Mouse (Mus musculus) heart, adult 2 months (tissue): Measurements from ENCODE around the gene 1190005I06Rik. TPM values are rescaled to one million over a fixed set of nuclear protein-coding genes. Genes with fewer than 3 reads are reported as not detected.
A peak's percentile ranks its signal among the peaks of the same experiment; 100 is the strongest.

ENCODE experiments used
- DNase-seq, 2 experiments: peaks; one replicate each; pipeline ENCODE4 v3.0.0; 2021
- H3K27ac ChIP-seq: fragments of 200-600 bp; 2 replicates; pipeline ENCODE4 v1.8.1; 2022
- H3K27me3 ChIP-seq: fragments of 200-500 bp; 2 replicates; pipeline ENCODE4 v1.6.1; 2012; ENCODE audit warnings: mild to moderate bottlenecking, low read length, inconsistent platforms, mixed read lengths; ENCODE audit not compliant: control insufficient read depth, insufficient read depth
- H3K36me3 ChIP-seq: fragments of 200-500 bp; 2 replicates; pipeline ENCODE4 v1.6.1; 2012; ENCODE audit warnings: low read length, inconsistent platforms; ENCODE audit not compliant: control insufficient read depth, insufficient read depth
- H3K4me1 ChIP-seq: fragments of 200-500 bp; 2 replicates; pipeline ENCODE4 v1.6.1; 2011; ENCODE audit warnings: low read length; ENCODE audit not compliant: control insufficient read depth, insufficient read depth
- H3K4me3 ChIP-seq: fragments of 200-600 bp; 2 replicates; pipeline ENCODE4 v1.8.1; 2022
- H3K79me2 ChIP-seq: fragments of 200-500 bp; replicated peaks from 2 replicates; pipeline ENCODE4 v1.6.1; 2012; ENCODE audit warnings: mild to moderate bottlenecking, inconsistent platforms, low read length, moderate library complexity, mixed read lengths; ENCODE audit not compliant: control insufficient read depth, insufficient read depth
- H3K9ac ChIP-seq: fragments of 200-500 bp; 2 replicates; pipeline ENCODE4 v1.6.1; 2012; ENCODE audit warnings: low read depth, mild to moderate bottlenecking, control low read depth, inconsistent platforms, low read length, mixed read lengths
- CTCF ChIP-seq: fragments of 200-600 bp; IDR thresholded peaks from 2 replicates; pipeline ENCODE4 v1.8.1; 2022; ENCODE audit warnings: antibody characterized with exemption, mild to moderate bottlenecking, moderate library complexity
- EP300 ChIP-seq: fragments of 200-500 bp; IDR thresholded peaks from 2 replicates; pipeline ENCODE4 v1.6.1; 2011; ENCODE audit warnings: low read depth, low read length, control low read depth; ENCODE audit not compliant: insufficient read depth
- POLR2A ChIP-seq: fragments of 200-500 bp; IDR thresholded peaks from 2 replicates; pipeline ENCODE4 v1.6.1; 2011; ENCODE audit warnings: mild to moderate bottlenecking, low read depth, low read length, control low read depth; ENCODE audit not compliant: insufficient read depth
- WGBS: fragments of 180-500 bp; shearing (Covaris S2); methylation state at CpG from one replicate; pipeline ENCODE4 v1.1.7; 2018; 5-methylcytosine and 5-hydroxymethylcytosine counted together
- intact Hi-C: fragments of 180-260 bp; cut with DNase I; formaldehyde crosslinking; loops from one replicate; pipeline ENCODE4 v1.15.1; 2025
- polyA plus RNA-seq: library from polyadenylated mRNA; depleted of rRNA; stranded (reverse); fragments of >200 nt; gene quantifications from 2 replicates; pipeline ENCODE4 v1.2.3, GENCODE M21; 2012
- total RNA-seq, 2 experiments: library from RNA; stranded (reverse); gene quantifications; 2 replicates each; pipeline ENCODE4 v1.2.3; 2021

Gene 1190005I06Rik
- total and polyA plus RNA-seq, 3 experiments, result 3.9 to 6.0 (median 5.3) TPM

DNA sequence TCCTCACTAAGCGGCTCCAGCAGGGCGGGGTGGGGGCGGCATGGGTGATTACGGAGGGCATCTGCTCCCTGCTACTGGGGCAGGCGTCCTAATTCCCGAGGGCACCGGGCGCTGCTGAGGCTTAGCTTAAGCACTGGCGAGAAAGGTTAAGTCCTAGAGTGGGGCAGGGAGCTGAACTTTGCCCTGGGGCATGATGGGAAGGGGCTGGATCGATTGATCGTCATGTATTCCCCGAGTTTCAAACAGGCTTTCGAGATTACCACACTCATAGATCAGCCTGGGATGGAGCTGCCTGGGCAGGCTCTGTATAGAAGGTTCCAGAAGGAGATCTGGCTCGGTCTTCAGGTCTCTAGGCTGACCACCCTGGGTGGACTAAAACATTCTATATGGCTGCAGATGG, 25.3 kb downstream of the 1190005I06Rik start:
- Histone ChIP-seq H3K27ac (no peak overlapping the region), H3K79me2 (no peaks in the 10 kb centered on the region), H3K4me3 (no peak overlapping the region), H3K27me3 (no peaks in the 10 kb centered on the region), H3K36me3 (no peaks in the 10 kb centered on the region), H3K9ac (no peak overlapping the region), H3K4me1 (no peaks in the 10 kb centered on the region)
- no peak for DNase-seq
- intact Hi-C loops, result no loop called here
- WGBS, result 78% methylated on average over 14 of the region's 14 CpGs
- TF ChIP-seq EP300 (no peak), CTCF (no peak), POLR2A (no peak)

DNA sequence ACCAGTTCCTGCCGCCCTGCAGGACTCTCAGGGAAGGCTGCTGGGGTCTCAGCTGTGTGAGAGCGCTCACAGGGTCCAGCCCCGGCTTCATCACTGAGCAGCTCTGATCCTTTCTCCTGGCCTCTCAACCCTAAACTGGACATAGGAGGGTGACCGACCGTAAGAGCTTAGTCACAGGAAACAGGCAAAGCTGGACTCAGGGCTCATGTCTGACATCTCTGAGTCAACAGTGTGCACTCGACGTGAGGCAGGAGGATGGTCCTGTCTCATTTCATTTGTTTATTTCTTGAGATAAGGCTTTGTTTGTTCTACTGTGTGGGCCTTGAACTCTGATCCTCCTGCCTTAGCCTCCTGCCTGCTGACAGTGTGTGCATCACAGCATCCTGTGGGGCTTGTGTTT, 27.0 kb downstream of the 1190005I06Rik start:
- Histone ChIP-seq H3K36me3 (no peaks in the 10 kb centered on the region), H3K27ac (peak overlapping the region; percentile 83), H3K27me3 (no peaks in the 10 kb centered on the region), H3K79me2 (no peaks in the 10 kb centered on the region), H3K4me3 (no peak overlapping the region), H3K4me1 (no peaks in the 10 kb centered on the region), H3K9ac (no peak overlapping the region)
- TF ChIP-seq EP300 (no peak), POLR2A (no peak), CTCF (no peak)
- WGBS, result 58% methylated on average over 7 of the region's 7 CpGs
- no peak for DNase-seq
- intact Hi-C loops, result no loop called here

DNA sequence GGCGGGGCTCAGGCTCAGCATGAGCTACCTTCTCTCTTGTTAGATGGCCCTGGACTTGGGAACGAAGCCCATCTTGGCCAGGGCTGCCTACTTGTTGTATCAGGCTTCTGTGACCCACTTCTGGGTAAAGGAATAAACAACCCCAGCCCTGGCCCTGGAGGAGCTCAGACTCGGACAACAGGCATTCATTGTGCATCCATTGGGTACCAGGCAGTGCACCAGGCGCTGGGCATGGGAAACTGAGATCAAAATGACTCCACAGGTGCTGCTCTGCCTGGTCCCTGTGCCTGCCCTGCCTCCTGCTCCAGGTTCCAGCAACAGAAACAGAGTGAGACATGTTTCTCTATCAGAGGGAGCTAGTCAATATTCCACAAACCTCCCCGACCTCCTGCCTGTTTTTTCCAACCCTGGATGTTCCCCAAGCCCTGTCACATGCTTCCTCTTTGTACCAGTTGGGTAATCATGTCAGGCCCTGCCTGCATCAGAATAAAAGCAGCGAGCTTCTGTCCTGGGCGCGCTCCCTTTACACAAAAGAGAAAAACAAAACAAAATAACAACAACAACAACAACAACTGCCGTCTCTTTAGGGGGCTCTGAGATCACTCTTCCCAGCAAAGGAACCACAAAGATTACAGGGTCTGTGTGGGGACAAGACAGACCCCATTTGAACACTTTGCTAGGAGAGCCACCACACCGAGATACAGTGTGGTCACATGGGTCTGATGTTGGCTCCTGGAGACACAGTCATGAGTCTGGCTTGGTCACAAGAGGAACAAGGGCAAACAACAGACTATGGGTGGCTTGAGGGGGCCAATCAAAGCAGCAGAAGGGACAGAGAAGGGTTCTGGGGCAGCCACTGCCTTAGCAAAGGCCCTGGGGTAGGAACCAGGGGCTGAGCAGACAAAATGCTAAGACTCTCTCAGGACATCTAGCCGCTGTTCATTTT, 27.9 kb downstream of the 1190005I06Rik start:
- Histone ChIP-seq H3K9ac (no peak overlapping the region), H3K4me1 (no peaks in the 10 kb centered on the region), H3K27ac (peak overlapping the region; percentile 83), H3K79me2 (no peaks in the 10 kb centered on the region), H3K36me3 (no peaks in the 10 kb centered on the region), H3K27me3 (no peaks in the 10 kb centered on the region), H3K4me3 (no peak overlapping the region)
- 54% methylated on average over 11 of the region's 11 CpGs for WGBS
- intact Hi-C loops, result no loop called here
- TF ChIP-seq CTCF (no peak), POLR2A (no peak), EP300 (no peak)
- peak; percentile 41 to 68 for DNase-seq

DNA sequence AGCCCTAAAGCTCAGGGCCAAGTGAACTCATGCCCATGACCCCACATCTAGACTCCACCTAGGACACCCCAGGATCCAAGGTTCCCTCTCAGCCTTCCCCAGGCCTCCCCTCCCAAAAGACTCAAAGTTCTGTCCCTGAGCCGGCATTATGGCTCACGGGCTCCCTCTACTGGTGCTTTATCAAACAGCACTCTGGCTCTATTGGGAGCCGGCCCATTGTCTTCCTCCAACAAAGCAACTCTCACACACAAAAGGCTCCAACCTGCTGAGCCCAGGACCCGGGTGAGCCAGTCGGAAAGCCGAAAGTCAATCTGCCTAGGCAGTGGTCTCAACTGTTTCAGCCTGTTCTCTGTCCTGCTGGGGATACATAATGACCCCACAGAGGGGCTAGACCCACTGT, 29.3 kb downstream of the 1190005I06Rik start:
- DNase-seq, result peak; percentile 57 to 81
- intact Hi-C loops, result no loop called here
- 2% methylated on average over 6 of the region's 6 CpGs for WGBS

DNA sequence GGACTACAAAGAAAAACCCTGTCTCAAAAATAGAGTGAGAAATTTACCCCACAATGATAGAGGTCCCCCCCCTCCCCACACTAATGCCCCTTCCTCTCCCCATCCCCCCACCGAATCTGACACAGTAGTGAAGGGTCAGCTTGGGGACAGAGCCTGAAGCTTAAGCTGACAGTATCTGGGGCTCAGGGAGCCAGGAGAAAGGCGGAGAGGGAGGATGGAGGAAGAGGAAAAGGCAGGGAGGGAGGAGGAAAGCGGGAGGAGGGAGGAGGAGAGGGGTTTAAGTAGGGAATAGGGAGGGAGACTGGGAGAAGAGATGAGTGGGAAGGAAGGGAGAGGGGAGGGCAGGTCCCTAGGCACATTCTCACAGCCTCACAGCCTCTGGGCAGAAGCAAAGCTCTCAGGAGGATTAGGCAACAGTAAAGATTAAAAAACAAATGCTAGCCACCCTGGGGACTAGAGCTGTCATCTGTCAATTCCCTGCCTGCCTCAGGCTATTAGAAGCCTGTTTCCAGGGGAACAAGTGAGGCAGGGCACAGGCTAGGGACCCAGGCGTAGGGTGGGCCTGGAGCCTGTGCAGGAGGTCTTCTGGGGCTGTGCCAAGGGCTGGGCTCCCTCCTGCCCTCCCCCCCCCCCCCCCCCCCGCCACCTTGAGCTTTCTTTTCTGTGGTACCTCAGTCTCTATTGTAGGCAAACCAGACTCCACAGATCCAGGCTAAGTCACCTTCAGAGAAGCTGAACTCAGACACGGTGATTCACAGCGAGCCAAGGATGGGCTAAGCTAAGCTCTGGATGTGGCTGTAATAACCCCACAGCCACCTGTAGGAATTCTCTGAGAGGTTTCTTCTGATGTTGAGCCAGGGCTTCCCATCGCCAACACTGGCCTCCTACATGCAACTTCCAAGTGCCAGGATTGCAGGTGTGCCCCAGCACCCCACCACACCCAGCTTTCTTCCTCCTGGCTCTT, 30.5 kb downstream of the 1190005I06Rik start:
- H3K27ac ChIP-seq, result no peak overlapping the region
- H3K9ac ChIP-seq, result no peak overlapping the region
- H3K79me2 ChIP-seq, result no peaks in the 10 kb centered on the region
- WGBS, result 68% methylated on average over 7 of the region's 8 CpGs
- intact Hi-C loops, result no loop called here
- H3K36me3 ChIP-seq, result no peaks in the 10 kb centered on the region
- no peaks in the 10 kb centered on the region for H3K27me3 ChIP-seq
- TF ChIP-seq CTCF (no peak), EP300 (no peak), POLR2A (no peak)
- DNase-seq, result no peak
- H3K4me1 ChIP-seq, result no peaks in the 10 kb centered on the region
- no peak overlapping the region for H3K4me3 ChIP-seq

More for the DNA sequence above, 29.3 kb downstream of the 1190005I06Rik start:
- Histone ChIP-seq H3K4me1 (no peaks in the 10 kb centered on the region), H3K4me3 (no peak overlapping the region), H3K27me3 (no peaks in the 10 kb centered on the region), H3K79me2 (no peaks in the 10 kb centered on the region), H3K9ac (no peak overlapping the region), H3K27ac (no peak overlapping the region; the same call in 1 of the 2 replicates), H3K36me3 (no peaks in the 10 kb centered on the region)
- TF ChIP-seq POLR2A (no peak), CTCF (peak; percentile 96)
